Mouse (Mus musculus) left cerebral cortex, postnatal 4 days (tissue): ENCODE measurements at regions not wholly inside any gene's neighbourhood (a gene's known extent, or its start where the extent isn't known, plus 50 kb on each side); places are given as distances from the start of the nearest gene placed in this dataset.
"Not testable (repeated sequence)": the region's sequence is repeated elsewhere in the genome, so short reads cannot be mapped to it uniquely, and the experiment has no call there.

Source experiments
- DNase-seq: peaks from one replicate; pipeline ENCODE4 v3.0.0-alpha.2; 2022
- intact Hi-C: fragments of 180-260 bp; cut with DNase I; formaldehyde crosslinking; loops from one replicate; pipeline ENCODE4 v1.15.1; 2025

DNA sequence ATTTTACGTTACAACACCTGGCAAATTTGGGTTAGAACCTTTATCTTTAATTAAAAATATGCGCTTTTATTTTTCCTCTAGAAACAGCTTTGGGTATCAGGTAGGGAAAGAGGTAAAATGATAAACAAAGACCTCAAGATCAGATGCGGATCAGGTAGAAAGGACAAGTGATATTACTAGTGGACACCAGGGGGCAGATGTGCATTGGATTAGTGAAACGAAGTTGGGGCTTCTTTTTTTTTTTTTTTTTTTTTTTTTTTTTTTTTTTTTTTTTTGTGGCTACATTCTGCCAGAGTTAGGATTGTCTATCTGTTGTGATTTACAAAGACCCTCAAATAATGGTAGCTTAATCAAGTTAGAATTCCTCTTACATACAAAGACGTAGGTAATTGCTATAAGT, 153.8 kb downstream of the Cd109 start:
- intact Hi-C loops, result loop anchor here (10.0 kb wide), 1 partner anchor 124 kb away; no protein-coding TSS in a partner anchor
- peak; percentile 35 for DNase-seq

- intact Hi-C loops, result no loop called here
- no peak for DNase-seq
Measured at GRCm38 (mm10) chr9:78773936-78774335, 158.6 kb downstream of the Cd109 start.

DNA sequence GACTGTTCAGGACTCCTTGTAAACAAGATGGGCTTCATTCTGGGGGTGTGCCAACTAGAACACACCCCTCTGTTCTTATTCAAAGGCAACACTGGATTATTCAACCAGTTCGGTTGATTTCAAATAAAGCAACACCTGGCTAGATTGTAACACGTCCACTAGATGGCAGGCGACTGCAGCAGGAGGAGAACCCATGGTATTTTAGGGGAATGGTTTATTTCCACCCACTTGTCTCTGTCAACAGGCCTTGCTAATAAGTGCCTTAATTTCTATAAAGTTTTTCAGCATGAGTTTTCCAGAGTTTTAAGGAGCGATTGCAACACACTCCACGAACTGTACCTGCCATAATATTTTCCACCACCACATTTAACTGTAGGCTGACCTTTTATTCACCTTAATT, 160.1 kb downstream of the Cd109 start:
- peak; percentile 41 for DNase-seq
- intact Hi-C loops, result no loop called here

DNA sequence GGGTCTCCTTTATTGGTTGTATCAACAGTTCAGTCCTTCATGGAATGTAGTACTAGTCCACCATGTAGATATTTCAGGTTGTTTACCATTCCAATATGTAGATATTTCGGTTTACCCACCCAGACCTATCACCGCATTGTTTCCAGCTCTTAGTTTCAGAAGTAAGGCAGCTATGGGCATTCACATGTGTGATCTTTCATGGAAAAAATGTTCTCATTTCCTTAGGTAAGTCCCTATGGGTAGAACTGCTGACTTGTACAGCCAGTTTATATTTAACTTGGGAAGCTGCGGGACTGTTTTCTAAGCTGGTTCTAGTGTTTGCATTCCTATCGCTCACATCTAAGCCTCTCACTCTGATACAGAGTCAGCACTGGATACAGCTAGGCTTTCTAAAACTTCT, 165.2 kb downstream of the Cd109 start:
- intact Hi-C loops, result no loop called here

GRCm38 (mm10) chr9:78782297-78782696, 167.0 kb downstream of the Cd109 start:
- intact Hi-C loops, result no loop called here
- no peak for DNase-seq

More for the DNA sequence above, 165.2 kb downstream of the Cd109 start:
- no peak for DNase-seq

DNA sequence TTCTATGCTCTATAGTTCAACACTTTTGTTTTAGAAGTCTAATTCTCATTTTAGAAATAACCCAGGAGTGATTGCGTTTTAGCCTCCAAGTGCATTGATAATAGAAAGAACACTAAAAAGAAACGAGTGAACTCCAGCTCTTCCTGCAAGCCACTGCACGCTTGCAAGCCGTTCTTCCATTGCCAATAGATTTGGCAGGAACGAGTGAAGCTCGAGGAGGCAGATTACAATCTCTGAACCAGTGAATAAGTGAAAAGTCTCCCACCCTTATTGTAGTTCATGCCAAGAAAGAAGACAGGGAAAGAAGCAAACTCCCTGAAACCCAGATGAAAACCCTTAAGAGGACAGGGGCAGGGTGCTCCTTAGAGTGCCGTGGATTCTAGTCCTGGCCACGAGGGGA, 167.5 kb downstream of the Cd109 start:
- intact Hi-C loops, result no loop called here

DNA sequence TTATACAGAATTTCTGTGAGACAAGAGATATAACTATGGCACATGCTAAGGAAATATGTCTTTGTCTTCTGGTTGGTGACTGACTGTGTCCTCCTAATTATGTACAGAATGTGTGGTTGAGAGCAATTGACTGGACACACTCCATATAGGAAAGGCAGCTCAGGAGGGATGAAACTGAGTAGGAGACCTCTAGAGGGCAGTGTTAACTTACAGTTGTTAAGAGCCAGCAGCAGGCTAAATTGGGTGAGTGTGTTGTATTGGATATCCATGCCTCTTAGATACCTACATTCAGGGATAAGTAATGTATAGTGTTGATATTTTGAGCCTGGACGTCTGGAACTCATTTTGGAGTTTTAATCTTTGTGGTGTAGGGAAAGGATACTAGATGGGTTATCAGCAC, 172.5 kb downstream of the Cd109 start:
- peak; percentile 11 for DNase-seq
- intact Hi-C loops, result loop anchor here (2.0 kb wide), 1 partner anchor 935 kb away; no protein-coding TSS in a partner anchor

More for the DNA sequence above, 167.5 kb downstream of the Cd109 start:
- no peak for DNase-seq

- no peak for DNase-seq
- intact Hi-C loops, result loop anchor here (2.0 kb wide), 1 partner anchor 933 kb away; no protein-coding TSS in a partner anchor
Measured at GRCm38 (mm10) chr9:78789703-78790102, 174.4 kb downstream of the Cd109 start.

DNA sequence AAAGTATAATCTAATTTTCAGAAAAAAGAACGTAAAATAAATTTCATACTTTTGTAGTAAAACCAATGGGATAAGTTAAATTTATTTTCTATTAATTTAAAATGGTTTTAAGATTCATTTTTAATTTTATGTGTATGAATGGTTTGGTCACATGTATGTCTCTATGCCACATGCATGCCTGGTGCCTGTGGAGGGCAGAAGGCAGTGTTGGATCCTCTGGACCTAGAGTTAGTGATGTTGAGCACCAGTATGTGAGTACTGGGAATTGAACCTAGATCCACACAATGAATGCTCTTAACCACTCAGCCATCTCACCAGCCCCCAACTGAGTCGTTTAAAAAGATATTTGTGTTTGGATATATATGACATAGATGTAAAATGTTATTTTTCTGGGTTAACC, 174.8 kb downstream of the Cd109 start:
- DNase-seq, result no peak
- intact Hi-C loops, result no loop called here

DNA sequence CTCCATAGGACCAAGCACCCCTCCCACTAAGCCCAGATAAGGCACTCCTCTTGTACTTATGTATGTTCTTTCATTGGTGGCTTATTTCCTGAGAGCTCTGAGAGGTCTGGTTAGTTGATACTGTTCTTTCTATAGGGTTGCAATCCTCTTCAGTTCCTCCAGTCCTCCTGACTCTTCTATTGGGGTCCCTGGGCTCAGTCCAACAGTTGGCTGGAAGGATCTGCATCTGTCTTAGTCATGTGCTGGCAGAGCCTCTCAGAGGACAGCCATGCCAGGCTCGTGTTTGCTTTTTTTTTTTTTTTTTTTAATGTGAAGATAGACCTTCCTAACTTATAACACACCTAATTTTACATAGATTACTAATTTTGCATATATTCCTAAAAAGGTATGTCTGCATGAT, 180.5 kb downstream of the Cd109 start:
- DNase-seq, result peak; percentile 46
- intact Hi-C loops, result no loop called here

GRCm38 (mm10) chr9:78817221-78817620, 201.9 kb downstream of the Cd109 start:
- DNase-seq, result no peak
- intact Hi-C loops, result no loop called here

- intact Hi-C loops, DNase-seq: not testable (repeated sequence)
Measured at GRCm38 (mm10) chr9:78821554-78822212, 206.3 kb downstream of the Cd109 start.

GRCm38 (mm10) chr9:78844969-78845683, 229.8 kb downstream of the Cd109 start:
- peak; percentile 13 for DNase-seq
- intact Hi-C loops, result no loop called here

GRCm38 (mm10) chr9:78846110-78846509, 230.8 kb downstream of the Cd109 start:
- intact Hi-C loops, result no loop called here
- peak; percentile 7 for DNase-seq

GRCm38 (mm10) chr9:78847890-78848563, 232.7 kb downstream of the Cd109 start:
- intact Hi-C loops, result no loop called here
- DNase-seq, result peak; percentile 44

GRCm38 (mm10) chr9:78848564-78848893, 233.2 kb downstream of the Cd109 start:
- DNase-seq, intact Hi-C loops: not testable (repeated sequence)

DNA sequence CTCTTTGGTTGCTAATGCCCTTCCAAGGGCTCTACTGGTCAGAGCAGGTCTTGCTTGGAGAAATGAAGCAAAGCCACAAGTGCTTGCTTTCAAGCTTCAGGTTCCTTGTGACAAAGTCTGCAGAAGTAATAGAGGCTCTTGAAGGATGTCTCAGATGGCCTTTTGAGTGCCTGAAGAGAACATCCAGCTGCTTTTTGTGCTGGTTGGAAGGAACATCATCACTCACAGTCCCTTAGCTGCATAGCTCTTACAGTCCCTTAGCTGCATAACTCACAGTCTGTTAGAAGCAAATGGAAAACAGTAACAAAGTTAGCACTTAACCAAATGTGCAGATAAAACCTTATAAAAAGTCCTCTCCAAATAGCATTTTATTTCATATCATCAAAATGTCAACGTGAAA, 241.6 kb downstream of the Cd109 start:
- intact Hi-C loops, result no loop called here
- DNase-seq, result no peak

- DNase-seq, result no peak
- intact Hi-C loops, result no loop called here
Measured at GRCm38 (mm10) chr9:78859956-78860355, 244.6 kb downstream of the Cd109 start.

GRCm38 (mm10) chr9:78872561-78872960, 257.2 kb downstream of the Cd109 start:
- DNase-seq, result peak; percentile 72
- intact Hi-C loops, result no loop called here

DNA sequence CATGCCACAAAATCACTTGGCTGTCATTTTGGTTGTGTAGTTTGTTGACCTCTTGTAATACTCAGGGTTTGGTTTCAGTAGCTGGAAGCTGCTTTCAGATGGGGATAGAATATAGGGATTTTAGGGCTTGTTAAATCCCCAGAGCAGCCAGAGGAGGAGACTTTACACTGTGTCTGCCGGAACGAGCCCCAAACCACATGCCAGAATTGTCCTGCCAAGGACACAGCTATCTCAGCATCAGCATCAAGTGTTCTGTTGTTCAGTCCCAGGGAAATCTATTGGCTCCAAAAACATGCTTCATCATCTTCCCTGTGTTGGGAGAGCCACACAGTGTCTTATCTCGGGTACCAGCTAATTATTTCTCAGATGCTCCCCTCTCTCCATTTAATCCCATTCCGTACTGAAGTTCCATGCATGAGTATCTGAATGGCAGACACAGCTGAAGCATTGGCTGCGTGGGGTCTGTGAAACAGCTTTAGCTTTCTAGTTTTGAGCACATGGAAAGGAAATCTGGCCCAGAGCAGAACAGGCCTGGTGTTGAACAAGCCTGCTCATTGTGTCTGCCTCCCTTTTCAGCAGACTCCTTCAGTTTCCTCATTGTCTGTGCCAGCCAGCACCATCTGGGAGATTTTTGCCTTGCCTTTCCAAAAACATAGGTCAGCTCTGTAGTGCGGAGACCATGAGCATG, 264.8 kb downstream of the Cd109 start:
- peak; percentile 53 for DNase-seq
- intact Hi-C loops, result no loop called here

DNA sequence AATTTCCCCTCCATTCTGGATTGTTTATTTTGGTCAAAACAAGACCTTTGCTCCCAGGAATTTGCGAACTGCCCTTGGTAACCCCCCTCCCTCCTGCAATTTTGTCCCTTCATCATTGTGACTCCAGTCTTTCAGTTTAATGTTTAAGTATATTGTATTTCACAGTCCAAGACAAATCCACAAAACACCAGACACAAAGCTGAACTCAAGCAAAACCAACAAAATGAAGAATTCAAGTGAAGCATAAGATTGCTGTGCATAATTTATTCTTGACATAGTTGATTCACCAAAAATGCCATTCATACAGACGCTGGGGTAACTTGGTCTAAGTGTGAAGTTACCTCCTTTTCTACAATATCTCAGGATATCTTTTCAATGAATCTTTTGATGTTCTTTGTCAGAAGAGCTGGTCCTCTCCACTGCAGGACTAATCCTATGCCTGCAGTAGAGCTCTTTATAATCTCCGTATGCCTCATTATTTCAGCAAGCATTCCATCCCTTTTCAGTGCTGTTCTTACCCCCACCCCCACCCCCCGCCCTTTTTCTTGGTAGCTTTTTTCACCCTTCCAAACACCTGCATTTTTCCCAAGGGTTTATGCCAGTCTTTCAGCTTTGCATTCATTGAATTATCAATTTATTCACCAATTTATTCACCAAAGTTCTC, 265.4 kb downstream of the Cd109 start:
- no peak for DNase-seq
- intact Hi-C loops, result no loop called here
